Mouse (Mus musculus) cerebellum, postnatal 4 days (tissue): ENCODE measurements around the gene Map4k3.
"Not testable (repeated sequence)": the region's sequence is repeated elsewhere in the genome, so short reads cannot be mapped to it uniquely, and the experiment has no call there.

Experiments
- DNase-seq, 2 experiments: peaks; one replicate each; pipeline ENCODE4 v3.0.0; 2022; ENCODE audit warnings: low spot score in 2 of 2, mixed read lengths in 1 of 2

Map4k3 gene

DNA sequence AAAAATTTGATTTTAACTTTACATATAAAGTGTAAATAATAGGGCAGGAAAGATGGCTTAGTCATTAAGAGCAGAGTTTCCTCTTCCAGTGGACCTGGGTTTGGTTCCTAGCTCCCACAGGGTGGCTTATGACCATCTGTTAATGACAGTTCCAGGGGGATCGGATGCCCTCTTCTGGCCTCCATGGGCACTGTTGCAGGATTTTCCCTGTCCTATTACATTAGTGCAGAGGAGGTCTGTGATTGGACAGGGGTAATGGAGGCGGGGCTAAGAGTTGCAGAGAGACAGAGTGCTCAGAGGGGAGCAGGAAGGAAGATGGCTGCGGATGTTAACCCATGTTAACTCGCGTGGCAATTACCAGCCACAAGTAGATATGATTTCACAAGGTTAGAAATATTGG, 95.4 kb downstream of the Map4k3 start:
- no peak for DNase-seq

DNA sequence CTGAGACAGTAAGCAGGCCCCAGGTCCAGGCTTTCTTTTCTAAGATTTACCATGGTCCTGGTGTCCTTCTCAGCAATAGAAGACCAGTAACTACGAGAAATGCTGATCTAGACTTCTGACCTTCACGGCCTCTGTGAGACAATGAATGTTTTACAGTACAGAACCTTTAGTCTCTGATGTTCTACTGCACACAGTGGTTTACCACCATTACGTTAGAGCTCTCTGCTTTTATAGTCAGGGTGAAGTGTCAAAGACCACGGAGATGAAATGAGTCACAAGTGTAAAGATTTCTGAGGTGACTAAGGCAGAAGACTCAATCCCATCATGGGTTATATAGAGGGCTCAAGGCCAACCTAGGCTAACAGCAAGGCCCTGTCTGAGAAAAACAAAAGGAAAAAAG, 95.9 kb downstream of the Map4k3 start:
- no peak for DNase-seq

DNA sequence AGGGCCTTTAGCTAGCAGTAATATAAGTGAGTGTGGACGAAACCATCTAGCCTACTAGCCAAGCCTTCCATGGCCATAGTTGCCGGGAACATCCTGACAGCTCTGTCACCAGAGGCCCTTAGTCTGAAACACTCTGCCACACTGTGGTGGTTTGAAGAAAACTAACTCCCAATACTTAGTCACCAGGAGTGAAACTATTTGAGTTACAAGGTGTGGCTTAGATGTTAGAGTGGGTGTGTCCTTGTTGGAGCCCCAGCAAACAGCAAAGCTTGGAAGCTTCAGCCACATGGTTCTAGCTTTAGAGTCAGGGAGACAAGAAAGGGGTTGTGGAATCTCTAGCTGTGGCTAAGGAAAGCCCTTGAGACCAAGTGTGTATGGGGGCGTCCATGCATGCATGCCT, 97.3 kb downstream of the Map4k3 start:
- DNase-seq: no peak

DNA sequence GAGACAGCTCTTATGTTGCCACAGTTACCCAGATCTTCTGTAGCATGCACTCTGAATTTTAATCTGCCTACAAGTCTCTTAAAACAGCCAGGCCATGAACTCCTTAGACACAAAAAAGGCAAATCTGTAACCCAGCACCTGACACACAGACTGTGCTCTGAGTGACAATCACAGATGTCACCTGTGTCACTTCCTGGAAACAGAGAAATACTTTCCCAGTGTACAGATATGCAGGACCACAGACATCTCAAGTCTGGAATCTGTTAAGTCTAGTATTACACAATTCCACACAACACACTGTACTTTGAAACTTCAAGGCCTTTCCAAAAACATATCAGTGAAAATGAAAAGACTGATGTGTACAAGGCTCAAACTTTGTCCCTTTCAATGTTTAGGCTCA, 103.3 kb downstream of the Map4k3 start:
- no peak for DNase-seq

DNA sequence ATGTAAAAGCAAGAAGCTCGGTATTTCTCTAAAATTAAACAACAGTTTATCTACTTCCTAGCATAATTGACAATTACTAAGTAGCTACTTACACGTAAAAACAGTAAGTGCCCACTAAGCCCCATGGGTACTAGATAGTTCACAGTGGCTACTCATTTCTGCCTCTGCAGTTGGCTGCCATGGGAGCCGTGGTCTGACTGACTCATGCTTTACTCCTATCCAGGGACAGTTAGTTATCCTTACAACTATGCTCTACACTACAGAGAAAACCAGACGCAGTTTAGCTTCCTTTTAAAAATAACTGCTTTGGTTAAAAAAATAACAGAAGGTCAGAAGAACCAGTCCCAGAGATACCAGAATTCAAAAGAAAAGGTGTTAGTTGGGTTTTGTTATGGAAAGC, 106.6 kb downstream of the Map4k3 start:
- no peak for DNase-seq

DNA sequence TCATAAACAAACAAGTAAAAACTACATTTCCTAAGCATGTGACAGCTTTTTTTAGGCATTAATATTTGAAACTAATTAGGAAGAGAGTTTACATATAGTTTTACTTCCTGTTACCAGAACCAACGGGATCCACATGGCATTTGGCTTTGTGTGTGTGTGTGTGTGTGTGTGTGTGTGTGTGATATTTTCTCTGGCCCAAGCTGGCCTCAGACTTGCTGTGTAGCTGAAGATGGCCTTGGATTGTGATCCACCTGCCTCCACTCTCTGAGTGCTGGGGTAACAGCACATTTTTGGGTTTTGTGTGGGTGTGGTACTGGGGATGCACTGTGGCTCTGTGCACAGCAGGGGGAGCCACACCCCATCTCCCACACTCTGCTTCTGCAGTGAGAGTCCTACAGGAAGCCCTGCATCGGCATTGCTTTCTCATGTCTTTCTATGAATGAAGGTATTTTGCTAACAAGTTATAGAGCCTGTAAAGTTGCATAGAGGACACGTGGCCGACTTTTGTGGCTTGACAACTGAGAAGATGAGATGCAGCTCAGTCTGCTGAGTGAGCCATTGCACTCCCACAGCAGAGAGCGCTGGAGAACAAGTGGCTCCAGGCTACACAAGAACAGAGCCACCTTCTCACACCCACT, 107.4 kb downstream of the Map4k3 start:
- peak; percentile 35 to 59 for DNase-seq

DNA sequence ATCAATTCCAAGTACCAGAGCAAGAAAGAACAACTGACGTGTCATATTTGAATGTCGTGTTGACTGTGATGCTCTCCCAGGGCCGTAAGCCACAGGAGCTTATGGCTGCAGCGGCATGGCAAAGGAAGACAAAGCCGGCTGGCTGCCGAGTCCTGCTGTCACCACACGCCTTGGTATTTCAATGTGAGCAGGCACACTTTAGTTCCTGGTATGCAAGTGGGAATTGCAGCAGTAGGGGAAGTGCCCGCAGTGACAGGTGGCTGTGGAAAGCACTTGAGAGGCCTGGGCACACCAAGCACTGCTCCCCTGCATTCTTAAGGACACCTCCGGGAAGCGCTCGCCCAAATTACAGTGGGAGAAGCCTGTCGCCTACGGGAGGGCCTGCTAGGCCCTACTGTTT, 108.7 kb downstream of the Map4k3 start:
- DNase-seq: no peak

DNA sequence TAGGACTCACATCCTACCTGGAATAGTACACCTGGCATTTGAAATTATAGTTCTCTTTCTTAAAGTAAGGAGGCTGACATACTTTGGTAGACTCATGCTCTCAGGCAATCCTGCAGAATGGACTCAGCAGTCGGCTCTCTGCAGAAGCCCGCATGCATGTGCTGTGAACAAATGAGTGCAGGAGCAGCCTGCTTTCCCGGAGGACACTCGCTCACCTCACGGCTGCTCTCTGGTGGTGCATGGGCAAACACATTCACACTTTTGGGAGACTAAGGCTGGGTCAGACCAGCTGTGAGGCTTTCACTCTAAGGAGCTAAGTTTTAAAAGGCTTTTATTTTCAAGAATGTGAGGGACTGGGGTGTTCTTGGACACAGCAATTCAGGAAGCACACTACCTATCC, 109.4 kb downstream of the Map4k3 start:
- no peak for DNase-seq

DNA sequence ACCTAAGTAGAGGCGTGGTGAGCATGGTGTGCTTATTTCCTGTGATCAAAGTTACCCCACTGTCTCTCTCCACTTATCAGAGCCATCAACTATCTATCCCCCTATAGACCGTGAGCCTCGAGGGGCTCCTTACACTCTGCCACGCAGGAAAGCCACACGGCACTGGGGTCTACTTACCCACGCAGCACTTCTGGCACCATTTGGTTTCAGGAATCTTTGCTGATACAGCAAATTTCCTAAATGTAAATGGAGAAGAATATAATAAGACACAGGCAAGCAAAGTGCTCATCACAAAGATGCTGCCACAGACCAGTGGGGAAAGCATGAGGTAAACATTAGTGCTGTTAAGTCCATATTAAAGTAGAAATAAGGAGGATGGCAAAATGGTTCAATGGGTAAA, 124.5 kb downstream of the Map4k3 start:
- DNase-seq: no peak

DNA sequence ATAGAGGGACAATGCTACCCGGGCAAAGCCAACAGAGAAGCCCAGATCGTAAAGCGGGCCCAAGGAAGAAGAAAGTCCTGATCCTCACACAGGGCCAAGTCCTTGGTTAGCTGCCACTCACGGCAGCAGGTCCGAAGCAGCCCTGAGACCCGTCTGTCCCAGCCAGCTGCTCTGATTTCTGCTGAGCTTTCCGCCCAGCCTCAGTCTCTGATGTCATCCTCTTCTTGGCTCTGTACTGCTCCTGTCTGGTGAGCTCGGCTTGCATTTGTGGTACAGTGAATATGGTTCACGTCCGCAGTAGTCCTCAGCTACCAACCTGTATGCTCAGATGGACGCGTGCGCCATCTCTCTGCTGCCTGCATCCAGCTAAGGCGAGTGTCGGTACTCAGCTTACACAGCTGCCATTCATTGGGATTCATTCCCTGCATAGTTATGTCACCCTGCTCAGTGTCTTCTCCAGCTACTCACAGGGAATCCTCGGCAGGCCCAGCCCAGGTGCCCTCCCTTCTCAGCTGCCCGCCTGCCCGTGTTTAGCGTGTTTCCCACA, 125.1 kb downstream of the Map4k3 start:
- DNase-seq: no peak

DNA sequence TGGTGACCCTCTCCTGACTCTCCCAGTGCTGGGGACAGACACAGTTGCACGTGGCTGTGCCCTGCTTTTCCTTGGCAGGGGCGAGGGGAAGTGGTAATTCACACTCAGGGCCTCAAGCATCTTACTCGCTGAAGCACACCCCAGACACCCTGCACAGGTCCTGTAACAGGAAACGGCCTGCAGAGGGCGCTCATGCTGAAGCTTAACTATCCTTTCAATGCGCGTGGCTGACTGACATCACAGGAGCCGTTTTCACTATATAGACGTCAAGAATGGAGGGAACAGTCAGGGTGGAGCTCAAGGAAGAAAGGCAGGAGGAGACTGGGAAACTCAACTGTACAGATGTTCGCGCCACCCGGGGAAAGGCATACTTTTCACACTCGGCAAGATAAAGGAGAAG, 126.9 kb downstream of the Map4k3 start:
- DNase-seq: peak; percentile 31 to 58

DNA sequence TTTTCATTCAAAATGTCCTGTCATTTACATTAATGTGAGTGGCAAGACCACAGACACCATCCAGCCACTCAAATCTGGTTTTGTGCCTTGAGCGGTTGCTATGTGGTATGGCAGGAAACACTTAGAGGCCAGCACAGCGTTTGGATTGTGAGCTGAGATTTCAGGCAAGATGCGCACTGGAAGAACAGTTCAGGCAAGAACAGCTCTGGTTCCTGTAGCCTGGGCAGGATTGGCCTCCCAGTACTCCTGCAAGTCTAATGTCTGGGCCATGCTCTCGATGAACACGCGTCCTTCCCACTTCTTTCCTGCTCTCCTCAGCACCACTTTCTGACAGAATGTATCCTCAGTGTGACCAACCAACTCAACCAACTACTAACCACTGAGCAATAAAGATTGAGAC, 145.2 kb downstream of the Map4k3 start:
- no peak for DNase-seq

DNA sequence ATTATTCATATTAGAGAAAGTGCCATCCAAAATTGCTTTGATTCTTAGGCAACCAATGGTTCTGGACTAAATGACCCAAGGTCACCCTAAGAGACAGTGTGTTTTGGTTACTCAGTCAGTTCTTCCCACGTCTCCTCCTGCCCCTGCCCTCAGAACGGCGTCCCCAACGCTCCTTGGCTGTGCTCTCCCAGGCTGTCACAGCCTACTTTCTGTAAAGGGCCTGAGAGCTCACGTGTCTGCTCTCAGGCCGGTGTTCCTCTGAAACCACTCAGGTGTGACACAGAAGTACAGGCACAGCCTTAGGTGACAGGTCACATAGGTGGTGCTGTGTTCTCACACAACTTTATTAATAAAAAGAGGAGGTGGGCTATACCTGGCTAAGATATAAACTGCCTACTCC, 148.4 kb downstream of the Map4k3 start:
- DNase-seq: no peak

DNA sequence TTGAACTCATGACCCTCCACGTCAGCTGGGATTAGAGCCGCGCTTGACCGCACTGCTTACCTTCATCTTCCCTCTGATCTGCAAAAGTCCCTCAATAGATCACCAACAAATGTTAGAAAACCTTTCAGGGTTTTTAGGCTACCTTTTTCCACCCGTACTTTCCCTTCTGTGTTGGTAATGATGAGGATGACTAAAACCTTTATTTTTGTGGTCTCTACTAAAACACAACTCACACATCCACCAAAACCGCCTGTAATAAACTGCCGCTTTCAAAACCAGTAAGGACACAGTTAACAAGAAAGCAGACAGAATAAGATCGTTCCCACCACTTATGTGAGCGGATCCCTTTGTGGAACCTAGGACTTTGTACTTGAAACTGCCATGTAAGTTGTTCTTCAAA, 149.2 kb downstream of the Map4k3 start:
- DNase-seq: no peak

DNA sequence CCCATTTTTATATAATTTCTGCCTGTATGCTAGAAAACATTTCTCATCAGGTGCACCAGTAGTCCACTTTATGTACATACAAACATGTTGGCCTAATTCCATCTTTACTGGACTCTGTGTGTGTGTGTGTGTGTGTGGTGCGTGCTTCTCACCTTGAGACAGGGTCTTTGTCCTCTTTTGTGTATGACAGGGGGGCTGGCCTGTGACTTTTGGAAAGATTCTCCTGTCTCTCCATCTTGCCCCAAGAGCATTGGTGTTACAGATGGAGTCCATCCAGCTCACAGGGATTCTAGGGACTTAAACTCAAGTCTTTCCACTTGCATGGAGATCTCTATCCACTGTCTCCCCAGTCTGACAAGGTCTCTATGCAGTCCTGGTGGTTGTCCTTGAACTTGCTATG, 150.2 kb downstream of the Map4k3 start:
- no peak for DNase-seq

DNA sequence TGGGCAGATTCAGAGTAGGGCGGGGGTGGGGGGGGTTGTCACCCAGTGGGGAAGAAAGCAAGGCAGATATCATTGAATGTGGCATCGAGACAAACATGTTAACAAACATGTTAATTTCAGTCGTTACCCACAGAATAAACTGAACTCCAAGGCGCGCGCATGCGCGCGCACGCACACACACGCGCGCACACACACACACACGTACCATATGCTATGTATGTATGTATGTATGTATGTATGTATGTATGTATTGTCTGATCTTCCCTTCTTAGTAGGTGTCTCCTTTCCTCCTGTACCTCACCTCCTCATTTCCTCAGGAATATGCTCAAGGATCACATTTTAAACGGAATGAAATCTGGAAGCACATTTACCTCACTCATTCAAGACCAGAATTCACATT, 150.6 kb downstream of the Map4k3 start, which contains the start of gene Cdkl4:
Gene Cdkl4, minus strand, starts transcription at position 175 of the 400 bp plus-strand sequence.
- DNase-seq: no peak

DNA sequence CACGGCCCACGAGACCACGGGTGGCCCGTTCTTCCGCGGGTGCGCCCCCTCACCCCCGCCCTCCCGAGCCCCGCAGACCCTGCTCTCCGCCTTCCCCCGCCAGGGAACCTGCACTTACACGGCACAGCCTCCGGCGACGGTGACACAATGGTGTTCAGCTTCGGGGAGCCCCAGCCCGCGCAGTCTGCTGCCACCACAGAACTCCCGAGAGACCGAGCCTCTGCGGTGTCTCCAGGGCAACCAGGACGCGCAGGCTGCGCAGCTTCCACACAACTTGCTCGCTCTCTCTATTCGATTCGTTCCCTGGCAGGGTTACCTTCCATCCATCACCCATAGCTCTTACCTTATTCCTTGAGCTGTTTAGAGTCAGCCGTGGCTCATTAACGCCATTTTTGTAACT, 151.1 kb downstream of the Map4k3 start:
- peak in 1 of 2 experiments; percentile 38 for DNase-seq

DNA sequence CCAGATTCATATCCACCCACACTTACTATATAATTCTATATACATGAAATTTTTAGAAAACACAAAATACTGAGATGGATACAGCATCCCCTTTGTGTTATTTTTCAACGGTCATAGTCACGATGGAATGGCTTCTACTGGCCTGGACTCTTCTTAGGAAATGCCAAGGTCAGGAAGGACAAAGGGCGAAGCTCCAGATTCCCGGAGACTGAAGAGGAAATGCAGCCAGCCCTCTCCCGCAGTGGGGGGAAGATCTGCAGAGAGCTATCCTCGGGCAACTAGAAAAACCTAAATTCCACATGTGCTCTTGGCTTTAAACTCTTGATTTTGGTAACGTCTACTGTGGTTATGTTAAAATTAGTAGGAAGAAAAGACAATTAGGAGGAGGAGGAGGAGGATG, 153.3 kb downstream of the Map4k3 start:
- DNase-seq: no peak

DNA sequence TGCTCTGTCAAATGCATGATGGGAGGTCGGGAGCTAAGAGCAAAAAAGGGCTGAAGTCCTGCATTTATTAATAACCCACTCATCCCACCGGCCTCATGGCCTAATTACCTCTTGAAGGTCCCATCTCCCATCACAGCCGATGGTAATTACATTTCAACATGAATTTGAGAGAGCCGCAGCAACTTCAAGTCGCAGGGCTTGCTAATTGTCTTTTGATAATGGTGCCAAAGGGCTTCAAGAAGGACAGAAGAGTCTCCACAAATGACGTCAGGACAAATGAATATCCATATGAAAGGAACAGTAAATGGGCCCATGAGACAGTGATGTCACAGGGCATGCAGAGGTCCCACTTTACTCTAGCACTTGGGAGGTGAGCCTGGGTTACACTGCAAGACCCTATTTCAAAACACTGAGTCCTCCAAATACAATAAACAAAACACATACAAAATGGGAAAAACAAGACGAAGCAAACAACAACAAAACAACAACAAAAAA, 153.8 kb downstream of the Map4k3 start:
- DNase-seq: no peak

DNA sequence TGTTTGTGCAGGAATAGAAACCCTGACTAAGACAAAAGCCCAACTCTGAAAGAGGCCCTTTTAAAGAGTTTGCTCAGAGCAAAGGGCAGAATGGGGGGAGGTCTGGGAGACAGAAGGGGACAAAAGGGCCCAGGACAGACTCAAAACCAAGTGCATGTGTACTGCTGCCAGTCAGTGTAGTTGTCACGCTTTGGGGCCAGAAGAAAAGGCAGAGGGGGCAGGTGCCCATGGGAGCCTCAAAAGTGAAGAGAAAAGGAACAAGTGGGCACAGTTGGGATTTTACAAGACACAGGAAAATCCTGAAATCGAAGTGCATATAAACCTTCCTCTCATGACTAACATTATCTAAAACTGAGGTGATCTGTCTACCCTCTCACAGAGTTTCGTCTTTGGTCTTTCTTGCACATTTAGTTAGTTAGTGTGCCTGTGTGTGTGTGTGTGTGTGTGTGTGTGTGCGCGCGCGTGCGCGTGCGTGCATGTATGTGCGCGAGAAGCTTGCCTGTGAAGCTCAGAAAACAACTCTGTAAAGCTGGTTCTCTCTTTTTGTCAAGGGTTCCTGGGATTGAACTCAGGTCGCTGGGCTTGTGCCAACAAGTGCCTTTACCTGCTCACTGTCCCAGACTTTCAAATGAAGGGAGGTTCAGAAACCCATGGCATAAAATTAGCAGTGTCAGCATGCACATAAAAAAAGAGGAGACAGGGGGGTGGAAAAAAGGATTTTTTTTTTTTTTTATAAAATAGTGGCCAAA, 155.9 kb downstream of the Map4k3 start:
- DNase-seq: no peak

DNA sequence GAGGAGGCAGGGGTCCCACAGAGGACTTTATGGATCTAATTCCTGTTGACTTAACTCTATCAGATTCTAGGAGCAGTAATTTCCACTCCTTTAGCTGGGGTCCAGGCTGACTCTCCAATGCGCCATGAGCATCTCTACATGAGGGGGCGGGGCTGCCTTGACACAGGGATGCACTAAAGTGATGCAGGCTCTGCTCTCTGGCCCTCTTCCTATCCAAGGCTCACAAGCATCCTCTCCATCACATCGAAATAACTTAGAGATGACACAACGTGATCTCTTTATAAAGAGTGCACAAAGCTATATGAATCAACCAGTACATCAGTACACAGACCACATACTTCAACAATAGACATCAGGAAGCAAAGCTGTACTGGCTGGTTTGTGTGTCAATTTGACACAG, 156.8 kb downstream of the Map4k3 start:
- no peak for DNase-seq

DNA sequence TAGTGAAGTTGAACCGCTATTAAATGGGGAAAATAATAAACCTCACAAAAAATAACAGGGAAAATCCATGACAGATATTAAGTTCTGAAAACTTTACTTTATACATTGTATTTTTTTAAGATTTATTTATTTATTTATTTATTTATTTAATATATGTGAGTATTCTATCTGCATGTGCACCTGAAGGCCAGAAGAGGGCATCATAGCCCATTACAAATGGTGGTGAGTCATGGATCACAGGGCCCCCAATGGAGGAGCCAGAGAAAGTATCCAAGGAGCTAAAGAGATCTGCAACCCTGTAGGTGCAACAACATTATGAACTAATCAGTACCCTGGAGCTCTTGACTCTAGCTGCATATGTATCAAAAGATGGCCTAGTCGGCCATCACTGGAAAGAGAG, 158.6 kb downstream of the Map4k3 start:
- DNase-seq: not testable (repeated sequence)
